Mouse (Mus musculus): ENCODE data around the gene Ccdc148. TPM values are rescaled to one million over a fixed set of nuclear protein-coding genes. Genes with fewer than 3 reads are reported as not detected.

Ccdc148 gene
- 0.05 and 0.18 TPM in 2 replicates for polyA plus RNA-seq (2012; ENCODE audit: low replicate concordance)

DNA sequence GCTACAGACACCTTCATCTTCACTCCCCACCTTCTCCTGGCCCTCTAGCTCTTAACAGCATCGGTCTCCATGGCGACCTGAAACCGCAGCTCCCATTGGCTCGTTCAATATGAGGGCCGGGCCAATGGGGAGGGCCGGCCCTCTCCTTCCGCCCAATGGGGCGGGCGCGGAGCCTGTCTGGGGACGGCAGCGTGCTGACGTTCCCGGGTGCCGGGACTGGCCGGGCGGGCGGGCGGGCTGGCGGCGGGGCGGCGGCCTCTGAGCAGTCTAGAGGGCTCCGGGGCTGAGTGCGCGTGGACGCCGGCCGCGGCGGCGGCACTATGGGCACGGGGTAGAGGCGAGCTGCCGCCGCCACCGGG is at the start of gene Ccdc148, which contains the start of gene Pkp4:
Gene Ccdc148 (minus strand): TSS at position 79 of the 359 bp plus-strand sequence.
Gene Pkp4 (plus strand): TSS at position 246 of the 359 bp plus-strand sequence.

DNA sequence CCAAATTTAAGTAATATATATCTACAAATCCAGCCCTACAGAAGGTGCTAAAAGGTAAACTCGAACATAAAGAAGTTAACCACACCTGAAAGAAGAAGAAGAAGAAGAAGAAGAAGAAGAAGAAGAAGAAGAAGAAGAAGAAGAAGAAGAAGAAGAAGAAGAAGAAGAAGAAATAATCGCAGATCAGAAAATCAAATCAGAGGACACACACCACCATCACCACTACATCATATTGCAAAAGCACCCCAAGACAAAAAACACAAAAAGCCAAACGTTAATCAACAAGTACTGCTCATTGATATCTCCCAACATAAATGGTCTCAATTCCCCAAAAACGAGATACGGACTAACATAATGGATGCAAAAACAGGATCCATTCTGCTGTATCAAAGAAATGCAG is 301.3 kb downstream of the Ccdc148 start, which contains the start of gene Gm11099:
Gene Gm11099 (plus strand): TSS at position 301 of the 400 bp plus-strand sequence.

Other genes starting within 250 kb of the Ccdc148 start
- gene Pkp4, start 167 bp upstream of the Ccdc148 start, polyA plus RNA-seq (2012; ENCODE audit: low replicate concordance): 9.3 and 42.6 TPM in 2 replicates